Mouse (Mus musculus) intestine, embryonic 16.5 days (tissue): Measurements from ENCODE around the gene Iyd. TPM values are rescaled to one million over a fixed set of nuclear protein-coding genes. Genes with fewer than 3 reads are reported as not detected.
A peak's percentile ranks its signal among the peaks of the same experiment; 100 is the strongest.

ENCODE experiments used
- ATAC-seq: fragments of 200-750 bp; cut with Nextera tagmentation; 2 replicates; pipeline ENCODE4 v1.8.0; 2017; ENCODE audit warnings: moderate TSS enrichment, moderate library complexity
- H3K27ac ChIP-seq: fragments of 300-500 bp; sonication (generic); 2 replicates; pipeline ENCODE4 v1.5.1; 2014; ENCODE audit warnings: mild to moderate bottlenecking, low read length
- H3K27me3 ChIP-seq: fragments of 300-500 bp; sonication (generic); replicated peaks from 2 replicates; pipeline ENCODE4 v1.6.1; 2014; ENCODE audit warnings: low read length, control low read depth, mixed read lengths; ENCODE audit not compliant: control insufficient read depth, insufficient read depth
- H3K36me3 ChIP-seq: fragments of 300-500 bp; sonication (generic); 2 replicates; pipeline ENCODE4 v1.6.1; 2014; ENCODE audit warnings: low read length, control low read depth; ENCODE audit not compliant: control insufficient read depth, insufficient read depth
- H3K4me1 ChIP-seq: fragments of 300-500 bp; sonication (generic); 2 replicates; pipeline ENCODE4 v1.6.1; 2014; ENCODE audit warnings: low read length, control low read depth, mixed read lengths; ENCODE audit not compliant: control insufficient read depth, insufficient read depth
- H3K4me2 ChIP-seq: fragments of 300-500 bp; sonication (generic); 2 replicates; pipeline ENCODE4 v1.6.1; 2014; ENCODE audit warnings: low read depth, low read length, control low read depth
- H3K4me3 ChIP-seq: fragments of 300-500 bp; sonication (generic); 2 replicates; pipeline ENCODE4 v1.5.1; 2014; ENCODE audit warnings: mild to moderate bottlenecking, low read length
- H3K9ac ChIP-seq: fragments of 300-500 bp; sonication (generic); 2 replicates; pipeline ENCODE4 v1.6.1; 2014; ENCODE audit warnings: low read depth, low read length
- H3K9me3 ChIP-seq: fragments of 300-500 bp; sonication (generic); 2 replicates; pipeline ENCODE4 v1.6.1; 2016; ENCODE audit warnings: low read length, control low read depth; ENCODE audit not compliant: control insufficient read depth
- WGBS: fragments of 180-500 bp; shearing (Covaris S2); extraction: QIAGEN DNeasy Blood & Tissue Kit; methylation state at CpG from one replicate; pipeline ENCODE4 v1.1.7; 2014; 5-methylcytosine and 5-hydroxymethylcytosine counted together
- polyA plus RNA-seq: library from polyadenylated mRNA; unstranded; fragments of >200 nt; fragmentation: Nextera tagmentation; extraction: Ambion mirVana; gene quantifications from 2 replicates; pipeline ENCODE4 v1.2.1, GENCODE M21; 2015

Iyd gene
- polyA plus RNA-seq, 1 experiment from 2014 or later = 7.6 TPM

DNA sequence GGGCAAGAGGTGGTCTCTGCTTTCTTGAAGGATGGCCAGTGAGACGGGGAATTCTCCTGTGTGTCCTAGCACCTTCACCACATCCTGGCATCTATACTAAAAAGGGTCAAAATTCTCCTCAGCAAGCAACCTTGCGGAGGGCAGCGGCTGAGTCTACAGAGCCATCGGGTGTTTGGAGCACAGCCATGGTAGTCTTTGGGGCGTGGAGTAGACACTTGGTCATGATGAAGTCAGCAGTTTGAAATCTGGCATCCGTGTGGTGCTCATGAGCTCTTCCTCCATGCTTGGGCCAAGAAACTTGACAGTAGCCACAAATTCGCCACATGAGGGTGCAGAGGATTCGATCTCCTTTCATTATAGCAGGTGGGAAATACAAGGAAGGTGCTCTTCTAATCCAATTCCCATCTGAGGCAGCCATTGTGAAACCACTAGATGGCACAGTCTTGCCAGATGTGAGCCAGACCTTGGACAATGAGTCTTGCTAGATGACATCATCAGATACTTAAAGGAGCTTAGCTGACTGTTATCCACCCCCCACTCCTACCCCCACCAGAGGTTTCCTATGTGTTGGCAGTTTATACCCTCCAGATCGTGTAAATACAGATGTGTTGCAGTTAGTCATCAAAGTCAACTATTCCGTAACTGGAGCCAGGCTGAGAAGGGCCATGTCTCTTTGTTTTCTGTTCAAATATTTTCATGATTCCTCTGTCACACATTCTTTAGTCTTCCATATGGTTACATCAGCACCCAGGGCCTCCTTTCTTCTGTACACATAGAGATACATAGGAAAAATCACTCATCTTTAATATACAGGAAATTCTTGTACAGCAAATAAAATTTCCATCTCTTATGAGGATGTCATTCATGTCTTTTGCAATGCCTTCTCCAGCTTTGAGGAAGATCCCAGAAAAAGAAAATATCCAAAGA, 32.9 kb downstream of the Iyd start:
- H3K4me2 ChIP-seq = no peak overlapping the region
- no peaks in the 10 kb centered on the region for H3K9me3 ChIP-seq
- H3K4me3 ChIP-seq = no peak overlapping the region
- WGBS = 59% methylated on average over 10 of the region's 10 CpGs
- H3K9ac ChIP-seq = no peak overlapping the region
- H3K4me1 ChIP-seq = peaks cover 3% of the 10 kb centered on the region; the same call in 1 of the 2 replicates
- H3K27ac ChIP-seq = no peak overlapping the region
- H3K27me3 ChIP-seq = no peaks in the 10 kb centered on the region
- H3K36me3 ChIP-seq = no peaks in the 10 kb centered on the region
- peak; percentile 82 for ATAC-seq

DNA sequence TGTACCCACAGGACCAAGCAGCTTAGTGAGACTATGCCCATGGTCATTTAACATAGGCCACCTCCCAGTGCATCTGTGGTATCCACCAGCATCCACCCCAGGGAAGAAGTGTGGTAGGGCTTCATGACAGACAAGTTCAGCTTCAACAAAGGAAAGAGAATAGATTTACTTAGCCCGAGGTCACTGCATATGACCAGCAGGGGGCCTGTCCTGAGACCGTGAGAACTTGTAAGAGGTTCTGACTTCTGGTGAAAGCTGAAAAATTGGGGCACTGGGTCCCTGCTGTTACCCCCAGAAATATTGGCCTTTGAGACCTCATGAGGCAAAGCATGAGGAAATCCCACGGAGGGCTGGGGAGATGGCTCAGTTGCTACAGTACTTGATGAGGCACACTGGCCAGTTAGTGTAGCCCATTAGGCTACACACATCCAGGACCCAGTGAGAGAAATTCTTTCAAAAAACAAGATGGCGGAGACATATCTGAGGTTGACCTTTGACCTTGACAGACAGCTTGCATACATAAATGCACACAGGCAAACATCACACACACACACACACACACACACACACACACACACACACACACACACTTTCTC, 34.0 kb downstream of the Iyd start:
- H3K4me2 ChIP-seq = no peak overlapping the region
- H3K4me1 ChIP-seq = peaks cover 3% of the 10 kb centered on the region; the same call in 1 of the 2 replicates
- H3K9me3 ChIP-seq = no peaks in the 10 kb centered on the region
- H3K27me3 ChIP-seq = no peaks in the 10 kb centered on the region
- no peak overlapping the region for H3K4me3 ChIP-seq
- no peaks in the 10 kb centered on the region for H3K36me3 ChIP-seq
- WGBS = 82% methylated on average over 4 of the region's 4 CpGs
- H3K9ac ChIP-seq = no peak overlapping the region
- no peak overlapping the region for H3K27ac ChIP-seq
- ATAC-seq = peak; percentile 42; the same call in 1 of the 2 replicates

DNA sequence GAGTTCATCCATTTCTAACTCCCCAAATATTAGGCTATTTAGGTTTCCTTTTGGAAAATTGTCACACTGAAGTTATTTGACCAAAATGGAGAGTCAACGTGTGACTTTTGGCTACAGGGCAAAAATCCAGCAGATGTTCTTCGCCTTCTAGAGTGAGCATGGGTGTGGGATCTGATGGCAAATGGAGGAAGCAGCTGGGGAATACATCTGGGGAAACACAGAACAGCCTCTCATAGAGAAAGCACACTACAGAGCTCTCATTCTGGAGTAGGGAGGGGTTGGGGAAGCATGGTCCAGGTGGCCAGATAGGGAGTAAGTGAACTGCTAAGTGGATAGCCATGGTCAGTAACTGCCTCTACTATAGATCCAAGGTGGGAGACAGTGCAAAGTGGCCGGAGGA, 50.6 kb downstream of the Iyd start:
- WGBS = 80% methylated on average over 3 of the region's 3 CpGs
- H3K9ac ChIP-seq = no peak overlapping the region
- no peak for ATAC-seq
- no peak overlapping the region for H3K4me2 ChIP-seq
- H3K27me3 ChIP-seq = no peaks in the 10 kb centered on the region
- no peaks in the 10 kb centered on the region for H3K9me3 ChIP-seq
- no peak overlapping the region for H3K4me3 ChIP-seq
- H3K27ac ChIP-seq = no peak overlapping the region; the same call in 1 of the 2 replicates
- H3K4me1 ChIP-seq = 0 out of 2 replicates have a peak, but pooled peaks cover 2% of the 10 kb centered on the region
- no peaks in the 10 kb centered on the region for H3K36me3 ChIP-seq

GRCm38 (mm10) chr10:3591790-3592189, 51.8 kb downstream of the Iyd start:
- Histone ChIP-seq H3K27me3 (no peaks in the 10 kb centered on the region), H3K9me3 (no peaks in the 10 kb centered on the region), H3K36me3 (no peaks in the 10 kb centered on the region), H3K9ac (no peak overlapping the region), H3K27ac (no peak overlapping the region), H3K4me2 (no peak overlapping the region), H3K4me3 (no peak overlapping the region), H3K4me1 (0 out of 2 replicates have a peak, but pooled peaks cover 2% of the 10 kb centered on the region)
- peak; percentile 71 for ATAC-seq
- WGBS = 29% methylated on average over 3 of the region's 3 CpGs

GRCm38 (mm10) chr10:3596697-3597096, 56.7 kb downstream of the Iyd start:
- no peaks in the 10 kb centered on the region for H3K27me3 ChIP-seq
- WGBS = 61% methylated on average over 2 of the region's 2 CpGs
- no peaks in the 10 kb centered on the region for H3K9me3 ChIP-seq
- 0 out of 2 replicates have a peak, but pooled peaks cover 2% of the 10 kb centered on the region for H3K4me1 ChIP-seq
- no peak overlapping the region for H3K4me2 ChIP-seq
- H3K9ac ChIP-seq = no peak overlapping the region
- H3K4me3 ChIP-seq = no peak overlapping the region
- no peak for ATAC-seq
- no peak overlapping the region for H3K27ac ChIP-seq
- H3K36me3 ChIP-seq = no peaks in the 10 kb centered on the region

DNA sequence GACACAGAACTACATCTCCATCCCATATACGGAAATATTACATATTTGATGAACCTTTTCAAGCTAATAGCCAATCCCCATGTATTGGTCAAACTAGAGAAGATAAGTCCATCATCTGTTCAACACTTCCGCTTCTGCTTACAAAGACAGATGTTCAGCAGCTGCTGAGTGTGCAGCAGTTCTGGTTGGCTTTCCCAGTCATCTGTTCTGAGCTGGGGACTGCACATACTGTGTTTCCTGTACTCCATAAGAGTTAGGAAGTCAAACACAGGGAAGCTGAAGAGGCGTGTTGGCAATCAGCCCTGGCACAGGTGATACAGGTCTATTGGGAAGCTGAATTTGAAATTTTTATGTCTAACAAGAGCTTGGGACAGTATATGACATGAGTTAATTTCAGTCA, 57.7 kb downstream of the Iyd start:
- H3K27ac ChIP-seq = no peak overlapping the region
- H3K36me3 ChIP-seq = no peaks in the 10 kb centered on the region
- H3K4me2 ChIP-seq = no peak overlapping the region
- 81% methylated on average over 3 of the region's 3 CpGs for WGBS
- ATAC-seq = no peak
- no peaks in the 10 kb centered on the region for H3K4me1 ChIP-seq
- H3K9ac ChIP-seq = no peak overlapping the region
- H3K4me3 ChIP-seq = no peak overlapping the region
- no peaks in the 10 kb centered on the region for H3K9me3 ChIP-seq
- H3K27me3 ChIP-seq = no peaks in the 10 kb centered on the region

Other genes starting within 250 kb of the Iyd start
- 1.7 and 2.0 TPM in 2 replicates for gene Ppp1r14c, start 174.2 kb upstream of the Iyd start, polyA plus RNA-seq
- 5.0 and 5.7 TPM in 2 replicates for gene Plekhg1, start 200.1 kb downstream of the Iyd start, polyA plus RNA-seq